Mouse (Mus musculus): ENCODE measurements around the gene Gm3839. TPM values are rescaled to one million over a fixed set of nuclear protein-coding genes. Genes with fewer than 3 reads are reported as not detected.

The Gm3839 gene
- polyA plus RNA-seq, 1 experiment from 2014 or later, result 0.90 TPM

Small RNAs within 50 kb of the gene (microRNA-seq; reads per million reads assigned to microRNA genes)
- gene Mir5124b, result not detected

Other genes starting within 250 kb of the Gm3839 start
- gene Fhit, start 194.7 kb downstream of the Gm3839 start, polyA plus RNA-seq (2015; fragmentation: Nextera tagmentation; extraction: Ambion mirVana), result 6.6 and 7.8 TPM in 2 replicates
- 41.0 and 45.4 TPM in 2 replicates for gene Ptprg, start 196.8 kb upstream of the Gm3839 start, polyA plus RNA-seq (2015; fragmentation: Nextera tagmentation; extraction: Ambion mirVana)

Data from midbrain, embryonic 13.5 days (tissue).